Mouse (Mus musculus): Measurements from ENCODE around the gene Eri3. TPM values are rescaled to one million over a fixed set of nuclear protein-coding genes. Genes with fewer than 3 reads are reported as not detected.

Gene Eri3
- polyA plus RNA-seq, 1 experiment from 2014 or later: 146 TPM

GRCm38 (mm10) chr4:117589081-117589660 is 39.0 kb downstream of the Eri3 start:
- 0 out of 2 replicates have a peak, but pooled peaks cover 4% of the 10 kb centered on the region for H3K4me1 ChIP-seq (replicated peaks; ENCODE audit: control insufficient read depth, insufficient read depth, low read length)
- DNase-seq (ENCODE audit: low spot score) (no peak), ATAC-seq (replicated peaks; ENCODE audit: low FRiP score) (no peak)
- H3K4me3 ChIP-seq (ENCODE audit: low read depth, low read length): no peak overlapping the region
- H3K27me3 ChIP-seq (ENCODE audit: control insufficient read depth, insufficient read depth, low read length): no peaks in the 10 kb centered on the region
- no peak overlapping the region; the same call in 1 of the 2 replicates for H3K9ac ChIP-seq (ENCODE audit: low read length)
- H3K9me3 ChIP-seq (ENCODE audit: control insufficient read depth, low read length): no peaks in the 10 kb centered on the region
- WGBS: 31% methylated on average over 8 of the region's 8 CpGs
- H3K36me3 ChIP-seq (ENCODE audit: control insufficient read depth, insufficient read depth, low read length): peaks cover 2% of the 10 kb centered on the region; the same call in 1 of the 2 replicates
- no peak overlapping the region for H3K4me2 ChIP-seq (ENCODE audit: low read depth, low read length, severe bottlenecking)
- no peak overlapping the region for H3K27ac ChIP-seq (ENCODE audit: low read depth, low read length)

- Histone ChIP-seq H3K4me3 (ENCODE audit: low read depth, low read length) (no peak overlapping the region), H3K36me3 (ENCODE audit: control insufficient read depth, insufficient read depth, low read length) (peaks cover 2% of the 10 kb centered on the region; the same call in 1 of the 2 replicates), H3K4me2 (ENCODE audit: low read depth, low read length, severe bottlenecking) (no peak overlapping the region), H3K9ac (ENCODE audit: low read length) (no peak overlapping the region), H3K9me3 (ENCODE audit: control insufficient read depth, low read length) (no peaks in the 10 kb centered on the region), H3K27ac (ENCODE audit: low read depth, low read length) (no peak overlapping the region), H3K27me3 (ENCODE audit: control insufficient read depth, insufficient read depth, low read length) (no peaks in the 10 kb centered on the region), H3K4me1 (replicated peaks; ENCODE audit: control insufficient read depth, insufficient read depth, low read length) (0 out of 2 replicates have a peak, but pooled peaks cover 4% of the 10 kb centered on the region)
- WGBS: 93% methylated on average over 2 of the region's 2 CpGs
- no peak for DNase-seq (ENCODE audit: low spot score)
- ATAC-seq (replicated peaks; ENCODE audit: low FRiP score): no peak
Measured at GRCm38 (mm10) chr4:117590781-117591180, 40.6 kb downstream of the Eri3 start.

GRCm38 (mm10) chr4:117592206-117592605 is 42.0 kb downstream of the Eri3 start:
- no peak for DNase-seq (ENCODE audit: low spot score)
- Histone ChIP-seq H3K4me3 (ENCODE audit: low read depth, low read length) (no peak overlapping the region), H3K27ac (ENCODE audit: low read depth, low read length) (no peak overlapping the region), H3K4me1 (replicated peaks; ENCODE audit: control insufficient read depth, insufficient read depth, low read length) (0 out of 2 replicates have a peak, but pooled peaks cover 3% of the 10 kb centered on the region), H3K36me3 (ENCODE audit: control insufficient read depth, insufficient read depth, low read length) (peaks cover 2% of the 10 kb centered on the region; the same call in 1 of the 2 replicates), H3K9me3 (ENCODE audit: control insufficient read depth, low read length) (no peaks in the 10 kb centered on the region), H3K4me2 (ENCODE audit: low read depth, low read length, severe bottlenecking) (no peak overlapping the region), H3K27me3 (ENCODE audit: control insufficient read depth, insufficient read depth, low read length) (no peaks in the 10 kb centered on the region), H3K9ac (ENCODE audit: low read length) (no peak overlapping the region)
- 91% methylated on average over 5 of the region's 5 CpGs for WGBS
- ATAC-seq (replicated peaks; ENCODE audit: low FRiP score): no peak

- Histone ChIP-seq H3K36me3 (ENCODE audit: control insufficient read depth, insufficient read depth, low read length) (no peaks in the 10 kb centered on the region; the same call in 1 of the 2 replicates), H3K4me2 (ENCODE audit: low read depth, low read length, severe bottlenecking) (no peak overlapping the region), H3K4me1 (replicated peaks; ENCODE audit: control insufficient read depth, insufficient read depth, low read length) (no peaks in the 10 kb centered on the region), H3K27ac (ENCODE audit: low read depth, low read length) (no peak overlapping the region), H3K27me3 (ENCODE audit: control insufficient read depth, insufficient read depth, low read length) (no peaks in the 10 kb centered on the region), H3K4me3 (ENCODE audit: low read depth, low read length) (no peak overlapping the region), H3K9me3 (ENCODE audit: control insufficient read depth, low read length) (no peaks in the 10 kb centered on the region), H3K9ac (ENCODE audit: low read length) (no peak overlapping the region)
- ATAC-seq (replicated peaks; ENCODE audit: low FRiP score) (no peak), DNase-seq (ENCODE audit: low spot score) (no peak)
- WGBS: 79% methylated on average over 10 of the region's 10 CpGs
Measured at GRCm38 (mm10) chr4:117595293-117595692, 45.1 kb downstream of the Eri3 start.

GRCm38 (mm10) chr4:117599986-117600565 is 49.9 kb downstream of the Eri3 start:
- no peak overlapping the region for H3K9ac ChIP-seq (ENCODE audit: low read length)
- no peak overlapping the region for H3K27ac ChIP-seq (ENCODE audit: low read depth, low read length)
- H3K36me3 ChIP-seq (ENCODE audit: control insufficient read depth, insufficient read depth, low read length): no peaks in the 10 kb centered on the region
- no peak overlapping the region for H3K4me3 ChIP-seq (ENCODE audit: low read depth, low read length)
- 60% methylated on average over 7 of the region's 7 CpGs for WGBS
- no peaks in the 10 kb centered on the region for H3K9me3 ChIP-seq (ENCODE audit: control insufficient read depth, low read length)
- no peak overlapping the region for H3K4me2 ChIP-seq (ENCODE audit: low read depth, low read length, severe bottlenecking)
- DNase-seq (ENCODE audit: low spot score): no peak
- no peaks in the 10 kb centered on the region for H3K27me3 ChIP-seq (ENCODE audit: control insufficient read depth, insufficient read depth, low read length)
- no peaks in the 10 kb centered on the region; the same call in 1 of the 2 replicates for H3K4me1 ChIP-seq (replicated peaks; ENCODE audit: control insufficient read depth, insufficient read depth, low read length)
- no peak for ATAC-seq (replicated peaks; ENCODE audit: low FRiP score)

- ATAC-seq (replicated peaks; ENCODE audit: low FRiP score): no peak; the same call in 1 of the 2 replicates
- Histone ChIP-seq H3K4me2 (ENCODE audit: low read depth, low read length, severe bottlenecking) (no peak overlapping the region), H3K9me3 (ENCODE audit: control insufficient read depth, low read length) (no peaks in the 10 kb centered on the region), H3K4me1 (replicated peaks; ENCODE audit: control insufficient read depth, insufficient read depth, low read length) (no peaks in the 10 kb centered on the region; the same call in 1 of the 2 replicates), H3K36me3 (ENCODE audit: control insufficient read depth, insufficient read depth, low read length) (no peaks in the 10 kb centered on the region), H3K27me3 (ENCODE audit: control insufficient read depth, insufficient read depth, low read length) (no peaks in the 10 kb centered on the region), H3K4me3 (ENCODE audit: low read depth, low read length) (no peak overlapping the region), H3K9ac (ENCODE audit: low read length) (no peak overlapping the region), H3K27ac (ENCODE audit: low read depth, low read length) (no peak overlapping the region)
- DNase-seq (ENCODE audit: low spot score): peak; percentile 53
- 9% methylated on average over 5 of the region's 5 CpGs for WGBS
Measured at GRCm38 (mm10) chr4:117601338-117601776, 51.2 kb downstream of the Eri3 start.

GRCm38 (mm10) chr4:117605099-117605953 is 55.2 kb downstream of the Eri3 start:
- ATAC-seq (replicated peaks; ENCODE audit: low FRiP score): no peak
- Histone ChIP-seq H3K4me2 (ENCODE audit: low read depth, low read length, severe bottlenecking) (no peak overlapping the region), H3K27ac (ENCODE audit: low read depth, low read length) (no peak overlapping the region), H3K36me3 (ENCODE audit: control insufficient read depth, insufficient read depth, low read length) (no peaks in the 10 kb centered on the region), H3K9me3 (ENCODE audit: control insufficient read depth, low read length) (no peaks in the 10 kb centered on the region), H3K27me3 (ENCODE audit: control insufficient read depth, insufficient read depth, low read length) (no peaks in the 10 kb centered on the region), H3K9ac (ENCODE audit: low read length) (no peak overlapping the region; the same call in 1 of the 2 replicates), H3K4me3 (ENCODE audit: low read depth, low read length) (no peak overlapping the region), H3K4me1 (replicated peaks; ENCODE audit: control insufficient read depth, insufficient read depth, low read length) (no peaks in the 10 kb centered on the region; the same call in 1 of the 2 replicates)
- no peak for DNase-seq (ENCODE audit: low spot score)
- WGBS: 44% methylated on average over 16 of the region's 16 CpGs

- no peaks in the 10 kb centered on the region; the same call in 1 of the 2 replicates for H3K4me1 ChIP-seq (replicated peaks; ENCODE audit: control insufficient read depth, insufficient read depth, low read length)
- no peak overlapping the region for H3K4me2 ChIP-seq (ENCODE audit: low read depth, low read length, severe bottlenecking)
- H3K9me3 ChIP-seq (ENCODE audit: control insufficient read depth, low read length): no peaks in the 10 kb centered on the region
- no peak for DNase-seq (ENCODE audit: low spot score)
- no peak overlapping the region for H3K27ac ChIP-seq (ENCODE audit: low read depth, low read length)
- ATAC-seq (replicated peaks; ENCODE audit: low FRiP score): no peak
- no peaks in the 10 kb centered on the region for H3K36me3 ChIP-seq (ENCODE audit: control insufficient read depth, insufficient read depth, low read length)
- WGBS: 54% methylated on average over 1 of the region's 1 CpGs
- no peak overlapping the region for H3K4me3 ChIP-seq (ENCODE audit: low read depth, low read length)
- H3K27me3 ChIP-seq (ENCODE audit: control insufficient read depth, insufficient read depth, low read length): no peaks in the 10 kb centered on the region
- no peak overlapping the region for H3K9ac ChIP-seq (ENCODE audit: low read length)
Measured at GRCm38 (mm10) chr4:117605954-117606227, 55.7 kb downstream of the Eri3 start.

Measured in forebrain, embryonic 11.5 days (tissue).